Mouse (Mus musculus) A20 (cell line): ENCODE data around the gene Grip1.
A peak's percentile ranks its signal among the peaks of the same experiment; 100 is the strongest.

Source experiments
- DNase-seq: peaks from one replicate; pipeline ENCODE4 v3.0.0-alpha.2; 2011; ENCODE audit warnings: low read depth, low spot score

Gene Grip1

DNA sequence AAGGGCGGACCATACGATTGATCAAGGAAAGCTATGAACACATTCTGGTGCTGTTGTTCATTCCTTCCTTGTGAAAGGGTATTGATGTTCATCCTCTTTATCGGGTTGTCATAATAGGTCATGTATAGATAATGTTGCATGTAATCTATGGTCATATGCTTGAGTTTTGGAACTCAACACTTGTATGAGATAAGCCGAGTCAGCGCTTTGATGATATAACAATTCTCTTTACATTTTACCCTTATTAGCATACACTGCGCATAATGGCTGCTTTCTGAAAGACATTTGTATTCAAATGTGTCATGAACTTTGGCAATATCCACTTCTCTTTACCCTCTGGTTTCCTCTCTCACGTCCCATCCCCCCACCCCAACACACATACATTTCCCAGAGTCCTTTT is 111.2 kb downstream of the Grip1 start:
- DNase-seq, result no peak

DNA sequence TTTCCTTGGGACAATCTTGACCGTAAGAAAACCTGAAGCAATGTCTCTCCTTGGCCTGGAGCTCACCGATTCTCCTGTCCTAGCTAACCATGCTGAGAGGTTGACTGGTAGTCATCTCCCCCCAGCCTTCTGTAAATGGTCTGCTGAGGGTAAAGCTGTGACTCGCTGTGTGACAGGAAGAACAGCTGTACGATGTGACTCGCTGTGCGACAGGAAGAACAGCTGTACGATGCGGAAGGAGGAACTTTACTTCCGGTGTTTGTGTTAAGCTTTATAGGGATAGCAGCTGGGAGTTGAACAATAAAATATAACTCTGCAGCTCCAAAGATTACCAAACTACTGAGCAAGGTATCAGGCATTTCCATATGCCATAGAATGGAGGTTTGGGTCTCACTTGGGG is 119.5 kb downstream of the Grip1 start:
- no peak for DNase-seq

- no peak for DNase-seq
Observed at GRCm38 (mm10) chr10:119575780-119576179, 122.2 kb downstream of the Grip1 start.

- no peak for DNase-seq
Observed at GRCm38 (mm10) chr10:119580024-119580423, 126.4 kb downstream of the Grip1 start.

DNA sequence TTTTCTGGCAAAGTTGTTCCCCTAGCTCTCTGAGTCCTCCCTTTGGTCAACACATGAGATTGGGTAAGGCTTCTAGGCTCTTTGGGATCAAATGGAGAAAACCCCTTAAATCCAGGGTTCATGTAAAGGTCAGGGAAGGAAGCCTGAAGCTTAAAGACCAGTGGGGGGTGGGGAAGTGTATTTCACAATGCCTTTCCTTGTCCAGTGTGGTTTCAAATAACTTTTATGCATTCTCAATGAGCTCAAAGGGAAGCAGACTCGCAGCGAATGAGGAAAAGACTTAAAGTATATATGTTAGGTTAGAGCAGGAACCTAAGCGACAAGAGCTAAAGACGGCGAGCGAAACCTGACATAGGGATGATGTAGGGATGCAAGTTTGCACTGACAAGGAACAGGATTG is 131.0 kb downstream of the Grip1 start:
- no peak for DNase-seq

DNA sequence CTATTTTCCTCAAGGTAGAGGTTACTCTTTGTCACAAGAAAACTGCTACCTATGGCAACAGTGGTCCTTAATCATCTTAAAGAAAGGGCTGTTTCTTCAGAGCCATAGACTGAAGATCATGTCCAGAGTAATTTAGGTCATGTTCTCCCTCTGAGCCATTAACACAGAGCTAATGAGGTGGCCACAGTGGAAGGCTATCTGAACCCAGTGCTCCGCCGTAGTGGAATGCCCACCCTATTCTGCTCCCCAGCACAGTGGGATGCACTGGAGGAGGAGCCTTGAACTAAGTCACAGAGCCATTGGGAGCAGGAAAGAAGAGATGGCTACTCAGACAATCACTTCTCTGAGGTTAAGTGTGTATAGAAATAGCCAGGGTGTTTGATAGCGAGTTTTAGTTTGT is 133.3 kb downstream of the Grip1 start:
- no peak for DNase-seq

DNA sequence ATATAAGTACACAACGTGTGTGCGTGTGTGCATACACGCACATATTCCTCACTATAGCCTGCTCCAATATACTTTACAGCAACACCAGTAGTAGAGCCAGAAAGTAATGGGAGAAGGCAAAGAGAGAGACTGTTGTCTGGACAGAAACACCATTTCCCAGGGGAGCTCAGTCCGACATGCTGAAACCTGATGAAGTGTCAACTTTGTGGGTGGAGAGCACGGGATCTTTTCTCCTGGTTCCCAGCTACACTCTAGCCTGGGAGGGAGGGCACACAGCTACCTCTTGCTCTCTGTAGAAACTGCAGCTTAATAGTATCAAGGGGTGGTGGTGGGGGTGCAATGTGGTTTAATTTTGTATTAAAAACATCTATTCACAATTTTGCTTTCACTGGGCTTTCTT is 143.2 kb downstream of the Grip1 start:
- DNase-seq, result no peak

GRCm38 (mm10) chr10:119607501-119607900 is 153.9 kb downstream of the Grip1 start:
- no peak for DNase-seq

GRCm38 (mm10) chr10:119608998-119609397 is 155.4 kb downstream of the Grip1 start:
- DNase-seq, result no peak

DNA sequence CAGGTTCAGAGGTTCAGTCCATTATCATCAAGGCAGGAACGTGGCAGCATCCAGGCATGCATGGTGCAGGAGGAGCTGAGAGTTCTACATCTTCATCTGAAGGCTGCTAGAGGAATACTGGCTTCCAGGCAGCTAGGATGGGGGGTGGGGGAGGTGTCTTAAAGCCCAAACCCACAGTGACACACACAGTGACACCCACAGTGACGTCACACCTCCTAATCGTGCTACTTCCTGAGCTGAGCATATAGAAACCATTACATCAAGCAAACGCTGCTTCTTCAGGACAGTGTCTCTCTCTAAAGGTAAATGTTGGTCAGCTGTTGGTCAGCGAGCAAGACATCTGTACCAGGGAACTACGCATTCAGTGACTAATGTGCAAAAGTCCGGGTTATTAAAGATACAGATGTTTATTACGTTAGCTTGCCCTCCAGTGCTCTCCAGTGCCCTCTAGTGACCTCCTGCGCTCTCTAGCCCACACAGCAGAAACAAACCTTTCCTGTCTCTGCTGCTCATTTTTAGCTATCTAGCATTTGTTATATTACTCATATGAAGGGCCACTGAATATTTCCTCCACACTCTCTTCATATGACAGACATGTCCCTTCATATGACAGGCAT is 156.8 kb downstream of the Grip1 start:
- DNase-seq, result no peak

GRCm38 (mm10) chr10:119612034-119612433 is 158.4 kb downstream of the Grip1 start:
- no peak for DNase-seq

- DNase-seq, result no peak
Observed at GRCm38 (mm10) chr10:119614726-119615125, 161.1 kb downstream of the Grip1 start.

DNA sequence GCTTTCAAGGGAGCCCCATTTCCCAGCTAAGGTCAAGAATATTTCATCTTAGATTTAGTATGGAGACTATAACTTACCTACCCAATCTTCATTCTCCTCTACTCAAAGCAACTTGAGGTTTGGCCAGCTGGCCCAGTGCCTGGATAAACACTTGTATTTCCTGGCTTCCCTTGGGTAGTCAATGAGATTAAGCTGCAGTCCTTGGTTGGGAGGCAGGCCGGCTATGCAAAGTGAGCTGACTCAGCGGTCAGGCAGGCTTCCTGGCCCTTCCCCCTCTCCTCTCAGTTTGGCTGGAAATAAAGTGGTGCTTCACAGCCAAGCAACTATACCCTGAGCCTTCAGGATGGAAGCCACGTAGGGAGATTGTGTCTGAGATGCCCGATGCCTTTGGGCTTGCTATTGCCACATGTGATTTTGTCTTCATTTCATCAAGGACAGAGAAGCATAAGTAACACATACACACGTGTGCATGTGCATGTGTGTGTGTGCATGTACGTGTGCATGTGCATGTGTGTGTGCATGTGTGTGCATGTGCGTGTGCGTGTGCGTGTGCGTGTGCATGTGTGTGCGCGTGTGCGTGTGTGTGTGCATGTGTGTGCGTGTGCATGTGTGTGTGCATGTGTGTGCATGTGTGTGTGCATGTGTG is 161.7 kb downstream of the Grip1 start:
- DNase-seq, result no peak

DNA sequence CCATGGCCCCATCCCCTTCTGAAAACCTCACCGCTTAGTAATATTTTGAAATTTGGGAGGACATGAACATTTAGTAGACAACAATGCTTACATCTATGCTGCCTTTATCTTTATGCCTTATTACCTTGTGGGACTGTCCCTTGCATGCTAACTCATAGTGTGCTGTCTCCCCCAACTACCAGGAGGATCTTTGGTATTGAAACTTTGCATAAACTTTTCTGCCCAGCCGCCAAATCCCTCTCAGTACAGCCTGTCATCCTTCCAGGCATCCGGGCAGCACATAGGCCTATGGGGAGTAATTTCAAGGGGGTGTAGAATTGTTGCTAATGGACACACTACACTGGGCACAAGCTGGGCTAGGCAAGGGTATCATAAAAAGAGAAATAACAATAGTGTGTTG is 162.4 kb downstream of the Grip1 start:
- no peak for DNase-seq

DNA sequence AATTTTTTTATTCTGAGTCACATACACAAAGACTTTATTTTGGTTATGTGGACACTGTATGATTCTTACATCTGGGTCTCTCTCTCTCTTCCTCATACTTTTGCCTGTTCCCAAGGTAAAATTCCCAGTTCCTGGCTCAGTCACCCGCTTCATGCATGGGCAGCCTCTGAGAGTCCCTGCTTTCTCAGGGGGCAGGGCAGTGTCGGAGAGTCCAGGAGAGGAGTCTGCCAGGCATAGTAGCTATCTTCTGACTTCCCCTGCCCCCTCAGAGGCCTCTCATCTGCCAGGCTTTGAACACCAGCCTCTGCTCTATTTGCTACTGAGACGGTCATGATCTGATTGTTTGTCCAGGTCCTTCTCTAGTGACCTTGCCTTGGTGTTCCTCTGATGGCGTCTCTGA is 175.0 kb downstream of the Grip1 start:
- DNase-seq, result no peak

- no peak for DNase-seq
Observed at GRCm38 (mm10) chr10:119630401-119630800, 176.8 kb downstream of the Grip1 start.

GRCm38 (mm10) chr10:119631966-119632365 is 178.3 kb downstream of the Grip1 start:
- DNase-seq, result no peak

GRCm38 (mm10) chr10:119634544-119634943 is 180.9 kb downstream of the Grip1 start:
- no peak for DNase-seq

DNA sequence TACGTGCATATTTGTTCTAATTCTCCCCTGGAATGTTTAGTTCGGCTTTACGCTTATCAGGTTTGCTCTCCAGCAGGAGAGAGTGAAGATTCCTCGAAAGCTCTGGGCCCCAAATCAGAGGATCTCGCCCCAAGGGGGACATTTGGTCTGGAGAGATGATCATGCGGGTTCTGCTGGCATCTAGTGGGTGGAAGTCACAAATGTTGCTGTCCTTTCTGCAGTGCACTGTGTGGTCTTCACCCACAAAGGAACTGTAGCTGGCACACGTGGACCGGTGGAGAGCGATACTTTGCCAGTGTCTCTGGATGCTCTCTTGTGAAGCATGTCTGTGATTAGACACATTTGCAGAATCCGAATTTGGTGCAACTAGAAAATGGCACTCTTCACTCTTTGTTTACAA is 186.9 kb downstream of the Grip1 start:
- DNase-seq, result no peak

DNA sequence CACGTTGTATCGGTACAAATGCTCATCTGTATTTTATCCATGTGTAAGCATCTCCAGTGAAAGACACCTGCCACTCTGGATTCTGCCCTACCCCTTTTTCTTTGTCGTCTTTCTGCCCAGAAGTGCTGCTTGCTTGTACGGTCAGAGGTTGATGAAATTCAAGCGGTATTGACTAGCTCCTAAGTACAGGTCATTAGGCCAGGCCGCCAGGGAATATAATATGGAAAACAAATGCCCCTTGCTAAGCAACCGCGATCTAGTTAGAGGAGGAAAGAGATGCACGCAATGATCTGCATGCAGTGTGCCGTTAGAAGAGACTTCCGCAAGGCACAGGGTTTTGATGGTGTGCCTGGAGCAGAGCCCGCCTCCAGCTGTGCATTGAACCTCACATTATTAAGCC is 187.4 kb downstream of the Grip1 start:
- DNase-seq, result no peak

- no peak for DNase-seq
Observed at GRCm38 (mm10) chr10:119644289-119644688, 190.7 kb downstream of the Grip1 start.

DNA sequence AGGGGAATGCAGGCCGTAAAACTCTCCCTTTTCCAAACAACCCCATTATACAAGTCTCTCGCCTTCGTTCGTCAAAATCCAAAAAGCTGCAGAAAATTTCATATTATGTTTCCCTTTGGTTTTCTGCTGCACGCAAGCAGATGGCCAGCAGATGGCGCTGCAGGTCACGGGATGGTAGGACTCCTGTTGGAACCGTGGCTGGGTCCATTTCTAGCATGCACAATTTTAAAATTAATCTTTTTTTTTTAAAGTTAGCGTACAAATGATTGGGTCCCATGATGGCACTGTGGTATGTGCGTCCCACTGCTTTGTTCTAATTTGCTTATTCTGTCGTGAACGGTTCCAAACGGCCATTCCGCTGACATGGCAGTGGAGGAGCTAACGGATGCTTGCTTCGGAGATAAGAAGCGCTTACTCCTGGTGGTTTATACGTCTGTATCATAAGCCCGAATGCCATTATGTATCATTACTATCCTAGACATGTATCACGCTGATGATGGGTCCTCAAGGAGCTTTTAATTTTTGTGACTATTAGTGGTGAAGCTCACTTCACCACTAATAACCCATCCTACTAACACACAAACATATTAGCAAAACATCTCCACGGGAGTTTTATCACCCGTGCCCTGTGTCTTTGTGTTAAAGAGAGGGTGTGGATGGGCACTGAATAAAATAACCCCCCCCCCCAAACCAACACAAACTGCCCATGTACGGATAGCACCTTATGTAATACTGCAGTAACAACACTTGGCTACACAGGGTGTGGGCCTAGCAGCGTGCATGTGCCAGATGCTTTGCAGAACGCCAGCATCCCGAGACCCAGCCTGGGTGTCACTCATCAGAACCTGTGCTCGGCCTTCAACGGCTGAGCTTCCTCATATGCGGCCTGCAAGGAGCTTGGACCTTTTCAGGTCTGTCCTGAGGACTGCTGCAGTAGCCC is 193.1 kb downstream of the Grip1 start:
- peak; percentile 4 for DNase-seq
